Mouse (Mus musculus): ENCODE results near the gene Dpp8. TPM values are rescaled to one million over a fixed set of nuclear protein-coding genes. Genes with fewer than 3 reads are reported as not detected.
"Not testable (repeated sequence)": the region's sequence is repeated elsewhere in the genome, so short reads cannot be mapped to it uniquely, and the experiment has no call there.

The Dpp8 gene
- polyA plus RNA-seq, 1 experiment from 2014 or later: 17.7 TPM

GRCm38 (mm10) chr9:65022580-65023135, 9.6 kb upstream of the Dpp8 start:
- no peak for ATAC-seq (ENCODE audit: insufficient read depth)
- Histone ChIP-seq H3K27me3 (no peaks in the 10 kb centered on the region), H3K9ac (no peak overlapping the region), H3K9me3 (replicated peaks) (no peaks in the 10 kb centered on the region), H3K4me2 (no peak overlapping the region), H3K36me3 (replicated peaks) (no peaks in the 10 kb centered on the region), H3K27ac (replicated peaks) (peak overlapping the region; percentile 87; the same call in 1 of the 2 replicates), H3K4me3 (replicated peaks) (no peak overlapping the region), H3K4me1 (replicated peaks) (peaks cover 49% of the 10 kb centered on the region)
- WGBS (ENCODE audit: insufficient replicate concordance): 69% methylated on average over 4 of the region's 4 CpGs

GRCm38 (mm10) chr9:65023447-65023846, 8.8 kb upstream of the Dpp8 start:
- Histone ChIP-seq H3K4me1 (replicated peaks) (peaks cover 41% of the 10 kb centered on the region), H3K4me2 (no peak overlapping the region), H3K4me3 (replicated peaks) (no peak overlapping the region), H3K36me3 (replicated peaks) (no peaks in the 10 kb centered on the region), H3K9me3 (replicated peaks) (no peaks in the 10 kb centered on the region), H3K27me3 (no peaks in the 10 kb centered on the region), H3K27ac (replicated peaks) (no peak overlapping the region), H3K9ac (no peak overlapping the region)
- no peak for ATAC-seq (ENCODE audit: insufficient read depth)
- 70% methylated on average over 3 of the region's 3 CpGs for WGBS (ENCODE audit: insufficient replicate concordance)

GRCm38 (mm10) chr9:65027241-65027640, 5.0 kb upstream of the Dpp8 start:
- no peaks in the 10 kb centered on the region for H3K27me3 ChIP-seq
- ATAC-seq (ENCODE audit: insufficient read depth): no peak
- H3K4me1 ChIP-seq (replicated peaks): peaks cover 14% of the 10 kb centered on the region
- H3K9ac ChIP-seq: no peak overlapping the region
- no peaks in the 10 kb centered on the region for H3K9me3 ChIP-seq (replicated peaks)
- no peak overlapping the region for H3K4me3 ChIP-seq (replicated peaks)
- no peak overlapping the region for H3K4me2 ChIP-seq
- H3K27ac ChIP-seq (replicated peaks): no peak overlapping the region
- no peaks in the 10 kb centered on the region for H3K36me3 ChIP-seq (replicated peaks)
- WGBS (ENCODE audit: insufficient replicate concordance): 69% methylated on average over 7 of the region's 7 CpGs

- ATAC-seq (ENCODE audit: insufficient read depth): no peak
- Histone ChIP-seq H3K27ac (replicated peaks) (no peak overlapping the region), H3K4me3 (replicated peaks) (no peak overlapping the region), H3K9ac (no peak overlapping the region), H3K27me3 (no peaks in the 10 kb centered on the region), H3K36me3 (replicated peaks) (no peaks in the 10 kb centered on the region), H3K9me3 (replicated peaks) (no peaks in the 10 kb centered on the region), H3K4me2 (no peak overlapping the region), H3K4me1 (replicated peaks) (peaks cover 10% of the 10 kb centered on the region)
- 77% methylated on average over 5 of the region's 5 CpGs for WGBS (ENCODE audit: insufficient replicate concordance)
These were observed 3.9 kb upstream of the Dpp8 start for GRCm38 (mm10) chr9:65028313-65028712.

GRCm38 (mm10) chr9:65031355-65031754, 859 bp upstream of the Dpp8 start:
- Histone ChIP-seq H3K4me1 (replicated peaks) (peaks cover 27% of the 10 kb centered on the region), H3K4me2 (peak overlapping the region; percentile 87), H3K36me3 (replicated peaks) (peaks cover 11% of the 10 kb centered on the region), H3K27ac (replicated peaks) (0 out of 2 replicates have a peak overlapping the region, but pooled peaks have one; percentile 95)
- ATAC-seq (ENCODE audit: insufficient read depth); H3K27me3 ChIP-seq; H3K9me3 ChIP-seq (replicated peaks); H3K4me3 ChIP-seq (replicated peaks); H3K9ac ChIP-seq: not testable (repeated sequence)
- WGBS (ENCODE audit: insufficient replicate concordance): 26% methylated on average over 5 of the region's 5 CpGs

GRCm38 (mm10) chr9:65031894-65032268, 333 bp upstream of the Dpp8 start:
- Histone ChIP-seq H3K4me1 (replicated peaks) (peaks cover 28% of the 10 kb centered on the region), H3K9me3 (replicated peaks) (no peaks in the 10 kb centered on the region), H3K4me3 (replicated peaks) (peak overlapping the region; percentile 100), H3K27me3 (no peaks in the 10 kb centered on the region), H3K36me3 (replicated peaks) (peaks cover 17% of the 10 kb centered on the region), H3K9ac (peak overlapping the region; percentile 99), H3K27ac (replicated peaks) (peak overlapping the region; percentile 95), H3K4me2 (peak overlapping the region; percentile 87)
- ATAC-seq (ENCODE audit: insufficient read depth): peak; percentile 32
- 21% methylated on average over 4 of the region's 4 CpGs for WGBS (ENCODE audit: insufficient replicate concordance)

GRCm38 (mm10) chr9:65036456-65036855, 4.2 kb downstream of the Dpp8 start:
- Histone ChIP-seq H3K4me1 (replicated peaks) (peaks cover 30% of the 10 kb centered on the region), H3K9ac (no peak overlapping the region), H3K4me3 (replicated peaks) (no peak overlapping the region), H3K36me3 (replicated peaks) (peaks cover 61% of the 10 kb centered on the region), H3K27ac (replicated peaks) (no peak overlapping the region), H3K4me2 (no peak overlapping the region), H3K9me3 (replicated peaks) (no peaks in the 10 kb centered on the region), H3K27me3 (no peaks in the 10 kb centered on the region)
- ATAC-seq (ENCODE audit: insufficient read depth): no peak
- 98% methylated on average over 1 of the region's 1 CpGs for WGBS (ENCODE audit: insufficient replicate concordance)

- H3K4me3 ChIP-seq (replicated peaks): no peak overlapping the region
- no peaks in the 10 kb centered on the region for H3K27me3 ChIP-seq
- H3K36me3 ChIP-seq (replicated peaks): peaks cover 65% of the 10 kb centered on the region
- no peak overlapping the region for H3K9ac ChIP-seq
- no peak for ATAC-seq (ENCODE audit: insufficient read depth)
- no peak overlapping the region for H3K27ac ChIP-seq (replicated peaks)
- H3K4me1 ChIP-seq (replicated peaks): peaks cover 28% of the 10 kb centered on the region
- 78% methylated on average over 8 of the region's 8 CpGs for WGBS (ENCODE audit: insufficient replicate concordance)
- H3K9me3 ChIP-seq (replicated peaks): no peaks in the 10 kb centered on the region
- H3K4me2 ChIP-seq: no peak overlapping the region
These were observed 4.6 kb downstream of the Dpp8 start for GRCm38 (mm10) chr9:65036861-65037260.

GRCm38 (mm10) chr9:65041430-65041829, 9.2 kb downstream of the Dpp8 start:
- Histone ChIP-seq H3K4me2 (no peak overlapping the region), H3K4me1 (replicated peaks) (0 out of 2 replicates have a peak, but pooled peaks cover 3% of the 10 kb centered on the region), H3K27ac (replicated peaks) (no peak overlapping the region), H3K9me3 (replicated peaks) (no peaks in the 10 kb centered on the region), H3K36me3 (replicated peaks) (peaks cover 89% of the 10 kb centered on the region), H3K27me3 (no peaks in the 10 kb centered on the region), H3K9ac (no peak overlapping the region), H3K4me3 (replicated peaks) (no peak overlapping the region)
- 96% methylated on average over 5 of the region's 5 CpGs for WGBS (ENCODE audit: insufficient replicate concordance)
- no peak for ATAC-seq (ENCODE audit: insufficient read depth)

GRCm38 (mm10) chr9:65046993-65047392, 14.8 kb downstream of the Dpp8 start:
- no peak overlapping the region for H3K27ac ChIP-seq (replicated peaks)
- H3K4me1 ChIP-seq (replicated peaks): no peaks in the 10 kb centered on the region
- peaks cover 89% of the 10 kb centered on the region for H3K36me3 ChIP-seq (replicated peaks)
- no peak for ATAC-seq (ENCODE audit: insufficient read depth)
- no peaks in the 10 kb centered on the region for H3K9me3 ChIP-seq (replicated peaks)
- H3K4me2 ChIP-seq: no peak overlapping the region
- no peak overlapping the region for H3K9ac ChIP-seq
- WGBS (ENCODE audit: insufficient replicate concordance): 82% methylated on average over 1 of the region's 1 CpGs
- H3K27me3 ChIP-seq: no peaks in the 10 kb centered on the region
- H3K4me3 ChIP-seq (replicated peaks): no peak overlapping the region

GRCm38 (mm10) chr9:65049422-65049821, 17.2 kb downstream of the Dpp8 start:
- H3K9ac ChIP-seq: no peak overlapping the region
- H3K4me3 ChIP-seq (replicated peaks): no peak overlapping the region
- no peak overlapping the region for H3K27ac ChIP-seq (replicated peaks)
- H3K9me3 ChIP-seq (replicated peaks): no peaks in the 10 kb centered on the region
- ATAC-seq (ENCODE audit: insufficient read depth): no peak
- no peaks in the 10 kb centered on the region for H3K27me3 ChIP-seq
- no peaks in the 10 kb centered on the region for H3K4me1 ChIP-seq (replicated peaks)
- 83% methylated on average over 5 of the region's 5 CpGs for WGBS (ENCODE audit: insufficient replicate concordance)
- H3K36me3 ChIP-seq (replicated peaks): peaks cover 92% of the 10 kb centered on the region
- no peak overlapping the region for H3K4me2 ChIP-seq

GRCm38 (mm10) chr9:65050981-65051380, 18.8 kb downstream of the Dpp8 start:
- no peak for ATAC-seq (ENCODE audit: insufficient read depth)
- no peak overlapping the region for H3K27ac ChIP-seq (replicated peaks)

More at GRCm38 (mm10) chr9:65050981-65051380, 18.8 kb downstream of the Dpp8 start:
- Histone ChIP-seq H3K27me3 (no peaks in the 10 kb centered on the region), H3K4me3 (replicated peaks) (no peak overlapping the region), H3K4me2 (no peak overlapping the region), H3K4me1 (replicated peaks) (no peaks in the 10 kb centered on the region), H3K9ac (no peak overlapping the region), H3K36me3 (replicated peaks) (peaks cover 93% of the 10 kb centered on the region), H3K9me3 (replicated peaks) (no peaks in the 10 kb centered on the region)
- 86% methylated on average over 3 of the region's 3 CpGs for WGBS (ENCODE audit: insufficient replicate concordance)
